Mouse (Mus musculus) heart, adult 2 months (tissue): ENCODE data around the gene Olfr1023. TPM values are rescaled to one million over a fixed set of nuclear protein-coding genes. Genes with fewer than 3 reads are reported as not detected.

Source experiments
- DNase-seq, 2 experiments: peaks; one replicate each; pipeline ENCODE4 v3.0.0; 2021
- H3K27ac ChIP-seq: fragments of 200-600 bp; 2 replicates; pipeline ENCODE4 v1.8.1; 2022
- H3K27me3 ChIP-seq: fragments of 200-500 bp; 2 replicates; pipeline ENCODE4 v1.6.1; 2012; ENCODE audit warnings: mild to moderate bottlenecking, low read length, inconsistent platforms, mixed read lengths; ENCODE audit not compliant: control insufficient read depth, insufficient read depth
- H3K36me3 ChIP-seq: fragments of 200-500 bp; 2 replicates; pipeline ENCODE4 v1.6.1; 2012; ENCODE audit warnings: low read length, inconsistent platforms; ENCODE audit not compliant: control insufficient read depth, insufficient read depth
- H3K4me1 ChIP-seq: fragments of 200-500 bp; 2 replicates; pipeline ENCODE4 v1.6.1; 2011; ENCODE audit warnings: low read length; ENCODE audit not compliant: control insufficient read depth, insufficient read depth
- H3K4me3 ChIP-seq: fragments of 200-600 bp; 2 replicates; pipeline ENCODE4 v1.8.1; 2022
- H3K79me2 ChIP-seq: fragments of 200-500 bp; replicated peaks from 2 replicates; pipeline ENCODE4 v1.6.1; 2012; ENCODE audit warnings: mild to moderate bottlenecking, inconsistent platforms, low read length, moderate library complexity, mixed read lengths; ENCODE audit not compliant: control insufficient read depth, insufficient read depth
- H3K9ac ChIP-seq: fragments of 200-500 bp; 2 replicates; pipeline ENCODE4 v1.6.1; 2012; ENCODE audit warnings: low read depth, mild to moderate bottlenecking, control low read depth, inconsistent platforms, low read length, mixed read lengths
- CTCF ChIP-seq: fragments of 200-600 bp; IDR thresholded peaks from 2 replicates; pipeline ENCODE4 v1.8.1; 2022; ENCODE audit warnings: antibody characterized with exemption, mild to moderate bottlenecking, moderate library complexity
- EP300 ChIP-seq: fragments of 200-500 bp; IDR thresholded peaks from 2 replicates; pipeline ENCODE4 v1.6.1; 2011; ENCODE audit warnings: low read depth, low read length, control low read depth; ENCODE audit not compliant: insufficient read depth
- POLR2A ChIP-seq: fragments of 200-500 bp; IDR thresholded peaks from 2 replicates; pipeline ENCODE4 v1.6.1; 2011; ENCODE audit warnings: mild to moderate bottlenecking, low read depth, low read length, control low read depth; ENCODE audit not compliant: insufficient read depth
- WGBS: fragments of 180-500 bp; shearing (Covaris S2); methylation state at CpG from one replicate; pipeline ENCODE4 v1.1.7; 2018; 5-methylcytosine and 5-hydroxymethylcytosine counted together
- intact Hi-C: fragments of 180-260 bp; cut with DNase I; formaldehyde crosslinking; loops from one replicate; pipeline ENCODE4 v1.15.1; 2025
- polyA plus RNA-seq: library from polyadenylated mRNA; depleted of rRNA; stranded (reverse); fragments of >200 nt; gene quantifications from 2 replicates; pipeline ENCODE4 v1.2.3, GENCODE M21; 2012; rRNA removed
- total RNA-seq, 2 experiments: library from RNA; stranded (reverse); gene quantifications; 2 replicates each; pipeline ENCODE4 v1.2.3; 2021

The Olfr1023 gene
- total and polyA plus RNA-seq, 3 experiments: not detected

DNA sequence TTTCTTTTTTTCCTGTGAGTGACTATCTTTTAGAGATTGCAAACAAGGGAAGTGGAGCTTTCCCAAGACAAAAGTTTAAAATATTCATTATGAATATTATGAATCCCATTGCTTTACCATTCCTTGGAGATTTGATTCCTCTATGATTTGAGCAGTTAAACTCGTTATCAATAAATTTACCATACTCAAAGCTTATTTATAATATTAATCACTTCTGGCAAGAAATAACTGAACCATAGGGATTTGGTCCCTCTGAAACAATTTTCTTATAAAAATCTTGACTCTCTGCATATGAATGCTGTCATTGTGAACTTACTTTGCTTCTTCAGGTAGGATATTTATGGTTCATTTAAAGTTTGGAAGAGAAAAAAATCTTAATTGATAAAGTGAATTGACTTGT, 29.5 kb downstream of the Olfr1023 start, which contains the start of gene Olfr1025-ps1:
TSS of gene Olfr1025-ps1 (plus strand) at position 301 of the 400 bp plus-strand sequence.
- H3K27me3 ChIP-seq: no peaks in the 10 kb centered on the region
- WGBS: 27% methylated on average over 1 of the region's 1 CpGs
- no peaks in the 10 kb centered on the region for H3K4me1 ChIP-seq
- H3K36me3 ChIP-seq: no peaks in the 10 kb centered on the region
- TF ChIP-seq EP300: no peak
- TF ChIP-seq CTCF: no peak
- TF ChIP-seq POLR2A: no peak
- intact Hi-C loops: no loop called here
- H3K4me3 ChIP-seq: no peak within 1 kb of the TSS
- no peak for DNase-seq
- no peak within 1 kb of the TSS for H3K9ac ChIP-seq
- H3K27ac ChIP-seq: no peak within 1 kb of the TSS
- no peaks in the 10 kb centered on the region for H3K79me2 ChIP-seq

DNA sequence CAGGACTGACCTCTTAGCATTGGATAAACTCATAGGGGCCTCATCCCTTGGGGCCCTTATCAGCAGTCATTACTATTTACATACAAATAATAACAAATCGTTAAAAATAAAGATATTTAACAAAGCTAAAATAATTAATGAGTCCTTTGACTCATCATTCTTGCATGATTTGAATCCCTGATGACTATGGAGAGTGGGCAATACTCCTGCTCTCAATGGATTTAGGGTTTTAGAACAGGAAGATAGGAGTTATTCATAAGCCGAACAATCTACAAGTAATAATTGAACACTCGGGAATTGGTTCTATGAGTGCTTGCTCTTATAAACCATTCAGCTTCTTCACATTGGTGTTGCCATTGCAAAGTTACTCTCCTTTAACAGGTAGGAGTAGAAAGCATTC, 35.8 kb downstream of the Olfr1023 start, which contains the start of gene Olfr1026:
TSS of gene Olfr1026 (plus strand) at position 301 of the 400 bp plus-strand sequence.
- H3K9ac ChIP-seq: no peak within 1 kb of the TSS

More for the DNA sequence above, 35.8 kb downstream of the Olfr1023 start, which contains the start of gene Olfr1026:
- Histone ChIP-seq H3K36me3 (no peaks in the 10 kb centered on the region), H3K4me3 (no peak within 1 kb of the TSS), H3K27ac (no peak within 1 kb of the TSS), H3K27me3 (no peaks in the 10 kb centered on the region), H3K79me2 (no peaks in the 10 kb centered on the region), H3K4me1 (no peaks in the 10 kb centered on the region)
- no peak for DNase-seq
- intact Hi-C loops: no loop called here
- WGBS: 72% methylated on average over 3 of the region's 3 CpGs
- TF ChIP-seq CTCF (no peak), POLR2A (no peak), EP300 (no peak)

Other genes starting within 250 kb of the Olfr1023 start
- not detected for gene Olfr1002, start 234.9 kb upstream of the Olfr1023 start, total RNA-seq
- gene Olfr1002, start 234.9 kb upstream of the Olfr1023 start, polyA plus RNA-seq: not detected in 2 replicates
- gene Olfr154, start 221.2 kb upstream of the Olfr1023 start, total RNA-seq: not detected
- not detected in 2 replicates for gene Olfr154, start 221.2 kb upstream of the Olfr1023 start, polyA plus RNA-seq
- gene Olfr1006, start 206.9 kb upstream of the Olfr1023 start, total RNA-seq: not detected
- gene Olfr1006, start 206.9 kb upstream of the Olfr1023 start, polyA plus RNA-seq: not detected in 2 replicates
- not detected for gene Olfr1008, start 196.2 kb upstream of the Olfr1023 start, total RNA-seq
- not detected in 2 replicates for gene Olfr1008, start 196.2 kb upstream of the Olfr1023 start, polyA plus RNA-seq
- gene Olfr1009, start 170.2 kb upstream of the Olfr1023 start, total RNA-seq: not detected
- gene Olfr1009, start 170.2 kb upstream of the Olfr1023 start, polyA plus RNA-seq: not detected in 2 replicates
- not detected for gene Olfr1012, start 122.9 kb upstream of the Olfr1023 start, total RNA-seq
- not detected in 2 replicates for gene Olfr1012, start 122.9 kb upstream of the Olfr1023 start, polyA plus RNA-seq
- gene Olfr1013, start 118.5 kb upstream of the Olfr1023 start, total RNA-seq: not detected
- not detected in 2 replicates for gene Olfr1013, start 118.5 kb upstream of the Olfr1023 start, polyA plus RNA-seq
- gene Olfr1014, start 112.9 kb upstream of the Olfr1023 start, total RNA-seq: not detected
- gene Olfr1014, start 112.9 kb upstream of the Olfr1023 start, polyA plus RNA-seq: not detected in 2 replicates
- not detected for gene Olfr1015, start 103.6 kb upstream of the Olfr1023 start, total RNA-seq
- not detected in 2 replicates for gene Olfr1015, start 103.6 kb upstream of the Olfr1023 start, polyA plus RNA-seq
- not detected for gene Olfr1016, start 83.1 kb upstream of the Olfr1023 start, total RNA-seq
- gene Olfr1016, start 83.1 kb upstream of the Olfr1023 start, polyA plus RNA-seq: not detected in 2 replicates
- gene Olfr1018, start 67.2 kb upstream of the Olfr1023 start, total RNA-seq: not detected
- not detected in 2 replicates for gene Olfr1018, start 67.2 kb upstream of the Olfr1023 start, polyA plus RNA-seq
- gene Olfr1019, start 40.2 kb upstream of the Olfr1023 start, total RNA-seq: not detected
- gene Olfr1019, start 40.2 kb upstream of the Olfr1023 start, polyA plus RNA-seq: not detected in 2 replicates
- gene Olfr1020, start 38.6 kb upstream of the Olfr1023 start, total RNA-seq: not detected
- gene Olfr1020, start 38.6 kb upstream of the Olfr1023 start, polyA plus RNA-seq: not detected in 2 replicates
- not detected for gene Olfr1022, start 17.0 kb upstream of the Olfr1023 start, total RNA-seq
- gene Olfr1022, start 17.0 kb upstream of the Olfr1023 start, polyA plus RNA-seq: not detected in 2 replicates
- not detected for gene Olfr1024, start 19.4 kb downstream of the Olfr1023 start, total RNA-seq
- gene Olfr1024, start 19.4 kb downstream of the Olfr1023 start, polyA plus RNA-seq: not detected in 2 replicates
- not detected for gene Olfr1025-ps1, start 29.6 kb downstream of the Olfr1023 start, total RNA-seq
- not detected in 2 replicates for gene Olfr1025-ps1, start 29.6 kb downstream of the Olfr1023 start, polyA plus RNA-seq
- not detected for gene Olfr1026, start 35.9 kb downstream of the Olfr1023 start, total RNA-seq
- not detected in 2 replicates for gene Olfr1026, start 35.9 kb downstream of the Olfr1023 start, polyA plus RNA-seq
- gene Olfr1028, start 64.8 kb downstream of the Olfr1023 start, total RNA-seq: not detected
- gene Olfr1028, start 64.8 kb downstream of the Olfr1023 start, polyA plus RNA-seq: not detected in 2 replicates
- gene Olfr1029, start 88.3 kb downstream of the Olfr1023 start, total RNA-seq: not detected
- gene Olfr1029, start 88.3 kb downstream of the Olfr1023 start, polyA plus RNA-seq: 0.20 TPM in 2 replicates
- gene Olfr1030, start 93.6 kb downstream of the Olfr1023 start, total RNA-seq: not detected
- gene Olfr1030, start 93.6 kb downstream of the Olfr1023 start, polyA plus RNA-seq: not detected in 2 replicates
- not detected for gene Olfr1031, start 104.7 kb downstream of the Olfr1023 start, total RNA-seq
- not detected in 2 replicates for gene Olfr1031, start 104.7 kb downstream of the Olfr1023 start, polyA plus RNA-seq
- not detected for gene Olfr1032, start 119.9 kb downstream of the Olfr1023 start, total RNA-seq
- gene Olfr1032, start 119.9 kb downstream of the Olfr1023 start, polyA plus RNA-seq: not detected in 2 replicates
- 1 to 10 TPM; 4.7 to 7.0 TPM for gene Olfr1033, start 135.0 kb downstream of the Olfr1023 start, total RNA-seq
- 1.6 and 4.5 TPM in 2 replicates for gene Olfr1033, start 135.0 kb downstream of the Olfr1023 start, polyA plus RNA-seq
- under 1 TPM; 0.10 to 0.16 TPM for gene Olfr1034, start 160.2 kb downstream of the Olfr1023 start, total RNA-seq
- gene Olfr1034, start 160.2 kb downstream of the Olfr1023 start, polyA plus RNA-seq: 0.20 and 0.73 TPM in 2 replicates
- gene Olfr1036, start 188.4 kb downstream of the Olfr1023 start, total RNA-seq: not detected
- not detected in 2 replicates for gene Olfr1036, start 188.4 kb downstream of the Olfr1023 start, polyA plus RNA-seq
- gene Olfr1037, start 201.7 kb downstream of the Olfr1023 start, total RNA-seq: not detected
- not detected in 2 replicates for gene Olfr1037, start 201.7 kb downstream of the Olfr1023 start, polyA plus RNA-seq